Mouse (Mus musculus): Measurements from ENCODE around the gene Tmsb4x. TPM values are rescaled to one million over a fixed set of nuclear protein-coding genes. Genes with fewer than 3 reads are reported as not detected.

Gene Tmsb4x
- polyA plus RNA-seq, 1 experiment, result 827 TPM

DNA sequence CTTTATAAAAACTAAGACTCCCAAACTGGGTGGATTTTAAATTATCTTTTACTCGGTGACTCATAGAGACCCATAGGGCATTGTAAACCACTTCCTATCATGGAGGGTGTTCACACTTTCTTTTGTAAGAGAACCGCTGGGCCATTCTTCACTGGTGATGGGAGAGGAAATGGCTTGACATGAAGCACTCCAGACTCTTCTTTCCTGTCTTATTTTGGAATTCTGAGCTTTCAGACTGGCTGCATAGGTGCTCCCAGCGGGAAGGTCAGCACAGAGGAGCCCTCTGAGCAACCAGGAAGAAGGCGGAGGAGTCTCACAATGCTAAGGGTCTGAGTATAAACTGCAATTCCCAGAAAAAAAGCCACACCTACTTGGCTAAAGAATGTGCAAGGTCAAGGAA, 51.4 kb downstream of the Tmsb4x start:
- peaks cover 5% of the 10 kb centered on the region for H3K27me3 ChIP-seq (replicated peaks)
- no peaks in the 10 kb centered on the region for H3K36me3 ChIP-seq (replicated peaks; ENCODE audit: low read length)
- TF ChIP-seq GATA1 (IDR thresholded peaks at IDR 0.05; ENCODE audit: borderline replicate concordance, low read length), result no peak
- TF ChIP-seq FLI1 (IDR thresholded peaks at IDR 0.05; ENCODE audit: low read length), result no peak
- H3K4me1 ChIP-seq, result peaks cover 19% of the 10 kb centered on the region
- no peak overlapping the region for H3K4me3 ChIP-seq (replicated peaks)
- H3K9me3 ChIP-seq, result no peaks in the 10 kb centered on the region

Other genes with a start within 250 kb of the Tmsb4x start
- 0.88 TPM in 1 of 2 replicates, not detected in the other for gene Tlr8, start 55.0 kb upstream of the Tmsb4x start, polyA plus RNA-seq (2012; ENCODE audit: insufficient read depth, low replicate concordance)
- 0.39 TPM in 1 of 2 replicates, not detected in the other for gene Tlr7, start 121.2 kb upstream of the Tmsb4x start, polyA plus RNA-seq (2012; ENCODE audit: insufficient read depth, low replicate concordance)
- 4.6 and 23.8 TPM in 2 replicates for gene Prps2, start 173.4 kb upstream of the Tmsb4x start, polyA plus RNA-seq (2012; ENCODE audit: insufficient read depth, low replicate concordance)